Mouse (Mus musculus) CH12F3 (cell line): ENCODE results near the gene Appbp2.

ENCODE experiments used
- in situ Hi-C: fragments of 300-500 bp; cut with MboI; formaldehyde crosslinking; loops from 2 replicates; pipeline ENCODE4 v1.14.3; 2020; ENCODE audit warnings: low sequenced_read_pairs

The Appbp2 gene

DNA sequence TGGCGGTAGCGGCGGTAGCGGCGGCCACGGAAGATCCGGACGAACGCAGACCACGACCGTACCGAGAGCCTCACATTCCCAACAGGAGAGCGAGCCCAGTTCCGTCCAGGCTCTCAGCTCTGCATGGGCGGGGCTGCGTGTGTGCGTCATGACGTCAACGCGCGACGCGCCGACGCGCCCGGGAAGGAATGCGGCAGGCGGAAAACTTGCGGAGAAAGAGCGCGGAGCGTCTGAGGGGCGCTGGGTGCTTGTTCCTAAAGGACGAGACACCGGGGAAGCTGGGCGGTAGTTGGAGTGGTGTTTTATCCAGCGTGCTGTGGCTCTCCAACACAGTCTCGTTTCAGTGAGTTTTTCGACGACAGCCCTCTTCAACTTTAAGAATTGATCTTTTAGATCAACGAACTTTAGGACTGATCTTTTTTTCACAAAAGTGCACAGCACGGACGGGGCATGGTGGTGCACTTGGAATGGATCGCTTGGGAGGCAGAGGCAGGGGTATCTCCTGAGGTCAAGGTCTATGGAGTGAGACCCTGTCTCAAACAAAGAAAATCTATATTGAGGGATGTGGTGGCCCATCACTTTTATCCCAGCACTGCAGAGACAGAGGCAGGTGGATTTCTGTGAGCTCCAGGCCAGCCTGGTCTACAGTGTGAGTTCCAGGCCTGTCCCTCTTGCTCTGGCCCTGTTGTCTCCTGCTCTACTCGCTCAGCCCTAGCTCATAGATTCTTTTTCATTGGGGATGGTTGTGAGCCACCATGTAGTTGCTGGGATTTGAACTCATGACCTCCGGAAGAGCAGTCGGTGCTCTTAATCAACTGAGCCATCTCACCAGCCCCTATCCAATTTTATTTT is at the start of gene Appbp2:
Gene Appbp2, minus strand, starts transcription at position 141 of the 852 bp plus-strand sequence.
- in situ Hi-C loops: no loop called here

DNA sequence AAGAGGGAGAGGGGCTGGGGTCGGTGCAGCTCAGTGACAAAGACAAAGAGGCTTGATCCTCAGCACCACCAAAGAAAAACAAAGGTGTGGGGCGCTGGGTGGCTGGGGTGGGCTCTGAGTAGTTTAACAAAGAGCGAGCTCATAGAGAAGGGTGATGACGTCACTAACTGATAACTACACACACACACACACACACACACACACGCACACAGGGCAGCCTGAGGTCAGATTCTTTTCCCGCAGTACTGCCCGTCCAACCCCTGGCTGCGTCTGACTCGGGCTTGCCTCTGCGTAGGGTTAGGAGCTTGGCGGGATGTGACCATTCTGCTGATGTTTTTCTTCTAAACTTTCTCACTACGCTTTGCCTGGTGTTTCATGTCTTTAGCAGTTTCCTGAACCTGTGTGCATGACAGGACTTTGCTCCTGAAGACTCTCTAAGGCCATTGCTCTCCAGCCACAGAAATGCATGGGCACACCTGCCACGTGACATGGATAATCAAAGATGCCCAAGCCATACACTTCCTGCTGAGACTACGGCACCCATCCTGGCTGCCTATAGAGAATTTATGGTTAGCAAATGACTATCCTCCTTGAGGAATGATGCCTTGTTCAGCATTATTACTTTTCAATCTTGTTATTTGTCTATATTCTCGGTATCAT is 46.4 kb upstream of the Appbp2 start:
- in situ Hi-C loops: no loop called here

GRCm38 (mm10) chr11:85278175-85278574 is 43.2 kb upstream of the Appbp2 start:
- in situ Hi-C loops: no loop called here

- in situ Hi-C loops: no loop called here
Measured at GRCm38 (mm10) chr11:85277609-85278008, 42.7 kb upstream of the Appbp2 start.

DNA sequence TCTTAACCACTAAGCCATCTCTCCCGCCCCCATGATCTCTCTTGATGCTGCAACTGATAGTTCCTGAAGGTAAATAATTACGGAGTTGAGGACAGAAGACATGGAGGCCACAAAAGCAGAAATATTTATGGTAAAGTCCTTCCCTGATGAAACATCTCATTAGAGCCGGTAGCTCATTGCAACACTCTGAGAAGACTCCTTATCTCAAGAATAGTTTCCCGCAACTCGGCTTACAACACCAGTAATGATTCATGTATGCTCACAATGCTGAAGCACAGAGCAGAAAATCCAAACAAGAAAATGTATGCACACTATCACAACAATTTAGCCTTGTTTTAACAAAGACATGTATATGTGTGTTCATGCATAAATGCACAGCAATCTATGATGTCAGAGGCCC is 40.2 kb upstream of the Appbp2 start:
- in situ Hi-C loops: no loop called here

DNA sequence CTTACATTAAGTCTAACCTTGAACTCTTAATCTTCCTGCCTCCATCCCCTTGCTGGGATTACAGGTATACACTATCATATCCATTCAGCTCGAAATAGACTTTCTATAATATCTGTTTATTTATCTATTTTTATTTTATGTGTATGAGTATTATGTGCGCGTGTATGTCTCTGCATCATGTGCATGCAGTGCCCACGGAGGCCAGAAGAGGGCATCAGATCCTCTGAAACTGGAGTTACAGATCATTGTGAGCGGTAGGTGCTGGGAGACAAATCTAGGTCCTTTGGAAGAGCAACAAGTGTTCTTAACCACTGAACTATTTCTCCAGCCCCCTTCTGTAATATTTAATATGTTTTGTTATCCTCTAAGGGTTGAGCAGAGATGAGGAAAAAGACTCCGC is 38.4 kb upstream of the Appbp2 start:
- in situ Hi-C loops: no loop called here

- in situ Hi-C loops: no loop called here
Measured at GRCm38 (mm10) chr11:85270631-85271030, 35.7 kb upstream of the Appbp2 start.

DNA sequence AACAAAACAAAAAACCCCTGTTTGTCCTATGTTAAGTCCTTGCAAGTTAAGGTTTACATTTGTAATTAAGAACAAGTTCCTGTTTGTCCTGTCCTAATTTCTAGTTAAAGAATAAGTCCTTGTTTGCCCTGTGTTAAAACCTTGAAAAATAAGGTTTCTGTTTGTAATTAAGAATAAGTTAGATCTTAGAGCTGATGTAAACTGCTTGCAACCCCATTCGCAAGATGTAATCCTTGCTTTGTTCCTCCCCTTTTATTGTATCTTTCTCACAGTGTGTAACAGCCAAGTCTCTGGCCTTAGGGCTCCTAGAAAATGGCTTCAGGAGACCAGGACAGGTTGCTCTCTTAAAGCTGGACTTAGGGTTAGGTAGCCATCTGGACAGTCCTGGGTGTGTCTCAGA is 32.5 kb upstream of the Appbp2 start:
- in situ Hi-C loops: no loop called here

- in situ Hi-C loops: no loop called here
Measured at GRCm38 (mm10) chr11:85264635-85265034, 29.7 kb upstream of the Appbp2 start.

GRCm38 (mm10) chr11:85261192-85261591 is 26.3 kb upstream of the Appbp2 start:
- in situ Hi-C loops: no loop called here

DNA sequence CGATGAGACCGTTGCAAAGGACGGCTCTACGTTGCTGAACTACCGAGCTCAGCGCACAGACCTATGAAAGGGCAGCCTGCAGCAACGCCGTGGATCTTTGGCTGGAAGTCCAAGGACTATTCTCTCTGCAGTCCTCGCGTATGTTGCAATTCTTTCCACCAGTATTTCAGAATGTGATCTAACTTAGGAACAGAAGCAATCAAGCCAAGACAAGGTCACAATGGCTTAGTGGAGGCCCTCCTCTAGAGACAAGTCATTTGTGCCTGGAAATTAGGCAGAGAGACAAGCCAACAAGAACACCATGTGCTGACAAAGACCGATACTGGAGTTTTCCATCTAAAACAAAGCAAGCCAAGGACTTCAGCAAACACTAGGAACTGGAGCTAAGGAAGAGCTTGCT is 24.0 kb upstream of the Appbp2 start:
- in situ Hi-C loops: no loop called here

DNA sequence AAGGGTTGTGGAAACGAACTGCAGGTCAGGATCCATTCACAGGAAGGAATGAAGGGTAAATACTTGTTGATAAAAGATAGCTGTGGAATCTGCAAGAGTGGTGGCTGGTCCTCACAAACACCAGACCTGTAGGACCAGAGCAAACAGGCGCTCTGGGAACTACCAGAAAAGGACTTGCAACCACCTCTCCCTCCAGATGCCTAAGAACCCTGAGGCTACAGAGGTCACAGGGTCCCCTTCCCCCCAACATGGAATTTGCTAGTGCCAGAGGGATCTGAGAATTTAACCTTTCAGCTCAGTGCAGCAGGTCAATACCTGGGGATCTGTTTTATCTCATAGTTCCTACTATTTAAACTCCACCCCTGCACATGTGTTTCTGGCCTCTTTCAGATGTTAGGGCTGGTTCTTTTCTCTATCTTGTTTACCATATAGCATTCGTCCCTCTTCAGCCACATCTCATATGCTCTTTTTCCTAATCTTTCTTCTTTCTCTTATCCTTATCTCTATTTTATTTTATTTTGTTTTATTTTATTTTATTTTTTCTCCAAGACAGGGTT is 20.6 kb upstream of the Appbp2 start:
- in situ Hi-C loops: no loop called here

GRCm38 (mm10) chr11:85253641-85254040 is 18.7 kb upstream of the Appbp2 start:
- in situ Hi-C loops: no loop called here

DNA sequence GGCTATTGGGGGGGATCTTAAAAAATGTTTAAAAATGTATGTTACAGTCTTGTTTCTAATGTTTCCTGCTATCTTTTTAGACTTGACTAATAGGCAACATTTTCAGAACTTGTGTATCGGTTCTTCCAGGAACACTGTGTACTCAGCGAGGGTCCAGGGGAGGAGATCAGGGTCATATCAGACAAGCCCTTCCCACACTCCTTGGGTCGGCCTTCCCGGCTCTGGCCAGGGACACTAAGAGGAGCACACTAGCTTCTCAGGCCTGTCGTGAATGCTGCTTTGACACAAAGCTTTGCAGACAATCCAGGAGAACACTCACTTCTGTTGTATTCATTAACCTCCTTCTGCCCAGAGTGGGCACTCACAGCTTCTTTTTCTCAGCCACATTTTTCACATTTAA is 18.1 kb upstream of the Appbp2 start:
- in situ Hi-C loops: no loop called here

DNA sequence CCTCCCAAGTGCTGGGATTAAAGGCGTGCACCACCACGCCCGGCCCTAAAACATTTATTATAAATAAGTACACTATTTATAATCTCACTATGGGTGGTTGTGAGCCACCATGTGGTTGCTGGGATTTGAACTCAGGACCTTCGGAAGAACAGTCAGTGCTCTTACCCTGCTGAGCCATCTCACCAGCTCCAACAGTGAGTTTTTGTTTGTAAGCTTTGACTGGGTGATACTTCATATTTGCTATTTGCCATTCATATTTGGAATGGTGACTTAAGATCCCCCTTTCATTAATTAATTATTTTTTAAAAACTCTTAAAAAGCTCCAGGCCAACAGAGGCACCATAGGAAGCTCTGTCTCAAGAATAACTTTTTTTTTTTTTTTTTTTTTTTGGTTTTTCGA is 17.0 kb upstream of the Appbp2 start:
- in situ Hi-C loops: no loop called here

DNA sequence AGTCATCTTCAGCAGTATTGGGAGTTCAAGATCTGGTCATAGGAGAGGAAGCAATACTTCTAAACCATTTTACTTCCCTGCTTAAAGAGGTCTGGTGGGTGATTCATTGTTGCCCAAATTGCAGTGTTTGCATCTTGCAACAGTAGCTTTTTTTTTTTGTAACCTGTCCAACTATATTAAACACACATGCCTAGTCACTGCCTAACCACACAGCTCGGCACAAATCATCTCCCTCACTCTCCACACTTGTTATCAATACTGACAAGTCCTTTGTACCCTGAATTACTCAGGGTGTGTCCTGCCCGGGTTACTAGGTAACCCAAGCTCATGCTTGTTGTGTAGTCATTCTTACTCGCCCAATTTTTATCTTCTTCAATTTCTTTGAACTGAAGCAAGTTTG is 15.5 kb upstream of the Appbp2 start:
- in situ Hi-C loops: no loop called here

GRCm38 (mm10) chr11:85249338-85249737 is 14.4 kb upstream of the Appbp2 start:
- in situ Hi-C loops: no loop called here

DNA sequence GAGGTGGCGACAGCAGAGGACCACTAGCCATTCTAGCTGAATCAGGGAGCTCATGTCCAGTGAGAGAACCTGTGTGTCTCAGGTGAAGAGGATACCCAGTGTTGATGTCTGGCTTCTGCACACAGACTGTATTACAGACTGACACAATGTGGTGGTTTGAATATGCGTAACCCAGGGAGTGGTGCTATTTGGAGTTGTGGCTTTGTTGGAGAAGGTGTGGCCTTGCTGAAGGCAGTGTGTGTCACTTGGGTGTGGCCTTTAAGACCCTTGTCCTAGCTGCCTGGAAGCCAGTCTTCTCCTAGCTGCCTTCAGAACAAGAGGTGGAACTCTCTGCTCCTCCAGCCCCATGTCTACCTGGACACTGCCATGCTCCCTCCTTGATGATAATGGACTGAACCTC is 13.2 kb upstream of the Appbp2 start:
- in situ Hi-C loops: no loop called here

- in situ Hi-C loops: no loop called here
Measured at GRCm38 (mm10) chr11:85241226-85241625, 6.3 kb upstream of the Appbp2 start.

DNA sequence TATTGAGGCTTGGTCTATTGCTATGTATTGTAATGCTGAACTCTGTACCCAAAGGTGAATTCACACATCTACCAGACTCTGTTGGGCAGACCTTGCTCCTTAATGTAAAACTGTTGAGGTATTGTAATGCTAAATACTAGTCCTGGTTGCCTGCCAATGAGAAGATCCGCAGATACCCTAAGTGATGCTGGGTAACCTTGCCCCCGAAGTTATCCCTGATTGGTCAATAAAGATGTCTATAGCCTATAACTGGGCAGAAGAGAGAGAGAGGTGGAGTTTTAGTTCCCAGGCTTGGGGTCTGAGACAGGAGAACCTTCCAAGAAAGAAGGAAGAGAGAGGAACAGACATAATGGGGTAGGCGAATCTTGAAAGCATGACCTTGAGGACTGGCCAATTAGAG is 5.3 kb upstream of the Appbp2 start:
- in situ Hi-C loops: no loop called here

DNA sequence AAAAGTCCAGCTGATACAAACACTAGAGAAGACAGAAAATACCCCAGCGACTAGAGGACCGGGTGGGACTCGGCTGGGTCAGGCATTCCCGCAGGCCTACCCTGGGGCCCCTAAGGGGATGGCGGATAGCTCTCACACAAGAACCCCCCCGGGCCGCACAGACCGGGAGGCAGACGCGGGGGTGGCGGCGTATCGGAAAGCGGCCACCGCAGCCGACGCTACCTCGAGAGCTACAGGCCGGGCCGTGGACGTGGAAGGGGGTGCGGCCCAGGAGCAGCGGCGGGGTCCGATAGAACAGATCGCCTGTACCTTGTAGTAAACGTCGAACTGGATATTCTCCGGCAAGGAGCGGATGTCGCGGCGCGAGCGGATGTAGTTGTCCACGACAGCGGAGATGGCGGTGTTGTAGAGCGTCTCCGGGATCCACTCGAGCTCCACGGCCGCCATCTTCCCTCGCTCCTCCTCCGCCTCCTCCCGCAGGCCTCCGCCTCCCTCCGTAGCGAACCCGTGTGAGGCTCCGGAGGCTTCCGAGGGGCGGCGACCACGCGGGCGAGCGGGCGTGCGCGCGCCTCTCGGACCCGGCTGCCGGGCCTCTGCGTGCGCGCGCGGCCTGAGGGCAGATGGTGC is 454 bp downstream of the Appbp2 start:
- in situ Hi-C loops: no loop called here
